Mouse (Mus musculus): ENCODE measurements around the gene Slamf9. TPM values are rescaled to one million over a fixed set of nuclear protein-coding genes. Genes with fewer than 3 reads are reported as not detected.

Slamf9 gene
- polyA plus RNA-seq (2017; shearing (Covaris generic)), result not detected

GRCm38 (mm10) chr1:172475054-172475741, at the start of gene Slamf9:
Gene Slamf9 (plus strand): TSS chr1:172475358.

GRCm38 (mm10) chr1:172481540-172482280, 6.6 kb downstream of the Slamf9 start, which contains the start of gene Igsf9:
Gene Igsf9 (plus strand): TSS chr1:172481788.

GRCm38 (mm10) chr1:172499765-172500441, 24.7 kb downstream of the Slamf9 start, which contains the start of gene Tagln2:
Gene Tagln2 (plus strand): TSS chr1:172500047.

GRCm38 (mm10) chr1:172520576-172521440, 45.6 kb downstream of the Slamf9 start, which contains the start of gene Cfap45:
Gene Cfap45 (plus strand): TSS chr1:172520801.

Other genes with a start within 250 kb of the Slamf9 start
- not detected for gene Atp1a4, start 216.9 kb upstream of the Slamf9 start, polyA plus RNA-seq (2017; shearing (Covaris generic))
- 70.9 TPM for gene Igsf8, start 213.7 kb upstream of the Slamf9 start, polyA plus RNA-seq (2017; shearing (Covaris generic))
- gene Atp1a2, start 177.3 kb upstream of the Slamf9 start, polyA plus RNA-seq (2017; shearing (Covaris generic)), result 0.15 TPM
- gene Kcnj9, start 146.0 kb upstream of the Slamf9 start, polyA plus RNA-seq (2017; shearing (Covaris generic)), result not detected
- 0.11 TPM for gene Kcnj10, start 134.1 kb upstream of the Slamf9 start, polyA plus RNA-seq (2017; shearing (Covaris generic))
- gene Pigm, start 98.8 kb upstream of the Slamf9 start, polyA plus RNA-seq (2017; shearing (Covaris generic)), result 8.9 TPM
- gene Igsf9, start 6.4 kb downstream of the Slamf9 start, polyA plus RNA-seq (2017; shearing (Covaris generic)), result 0.60 TPM
- gene Tagln2, start 24.7 kb downstream of the Slamf9 start, polyA plus RNA-seq (2017; shearing (Covaris generic)), result 470 TPM
- gene Cfap45, start 45.4 kb downstream of the Slamf9 start, polyA plus RNA-seq (2017; shearing (Covaris generic)), result 1.0 TPM
- gene Vsig8, start 80.6 kb downstream of the Slamf9 start, polyA plus RNA-seq (2017; shearing (Covaris generic)), result not detected
- gene Slamf8, start 115.2 kb downstream of the Slamf9 start, polyA plus RNA-seq (2017; shearing (Covaris generic)), result 0.25 TPM
- not detected for gene Fcrl6, start 127.2 kb downstream of the Slamf9 start, polyA plus RNA-seq (2017; shearing (Covaris generic))
- 3.1 TPM for gene Dusp23, start 157.6 kb downstream of the Slamf9 start, polyA plus RNA-seq (2017; shearing (Covaris generic))
- not detected for gene Crp, start 222.7 kb downstream of the Slamf9 start, polyA plus RNA-seq (2017; shearing (Covaris generic))